Mouse (Mus musculus): ENCODE measurements at regions not wholly inside any gene's neighbourhood (a gene's known extent, or its start where the extent isn't known, plus 50 kb on each side); places are given as distances from the start of the nearest gene placed in this dataset.

- TF ChIP-seq POLR2A (IDR thresholded peaks at IDR 0.05; ENCODE audit: control insufficient read depth, extremely low read depth, insufficient read depth, low read length, poor library complexity) (no peak), CTCF (IDR thresholded peaks at IDR 0.05; ENCODE audit: borderline replicate concordance, control insufficient read depth, extremely low read depth, insufficient read depth, low read length, poor library complexity) (no peak)
Observed at GRCm38 (mm10) chr4:127854776-127855409, 115.9 kb downstream of the CK137956 start.

Measured in thymus, adult 2 months (tissue).